Mouse (Mus musculus) bone marrow, adult 2 months (tissue): ENCODE results near the gene AI837181.

Experiments
- CTCF ChIP-seq: fragments of 200-500 bp; IDR thresholded peaks from 2 replicates; pipeline ENCODE4 v1.5.1; 2011; ENCODE audit warnings: low read length, control low read depth; ENCODE audit not compliant: control insufficient read depth, insufficient read depth
- POLR2A ChIP-seq: fragments of 200-500 bp; IDR thresholded peaks from 2 replicates; pipeline ENCODE4 v1.6.1; 2011; ENCODE audit warnings: low read depth, mild to moderate bottlenecking, control low read depth, low read length, borderline replicate concordance; ENCODE audit not compliant: control insufficient read depth

DNA sequence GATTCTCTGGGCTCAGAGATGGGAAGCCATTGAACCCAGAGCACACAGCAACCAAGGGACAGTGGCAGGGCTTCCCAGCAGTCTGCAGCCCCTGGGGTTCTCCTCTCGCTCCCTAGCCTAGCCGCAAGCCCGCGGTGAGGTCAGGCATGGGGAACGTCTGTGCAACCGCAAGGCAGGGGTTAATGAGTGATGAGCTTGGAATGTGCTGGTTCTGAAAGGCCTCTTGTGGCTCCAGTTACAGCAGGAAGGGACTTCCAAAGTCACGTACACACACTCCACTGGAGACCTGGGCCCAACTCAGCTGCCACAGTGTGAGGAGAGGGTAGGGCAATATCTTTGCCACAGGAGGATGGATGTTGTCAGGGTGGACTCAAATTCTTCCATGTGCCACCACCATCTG lies 20.0 kb downstream of the AI837181 start:
- no peak for TF ChIP-seq CTCF
- no peak for TF ChIP-seq POLR2A
